Mouse (Mus musculus) fat pad, adult 2 months (tissue): ENCODE data around the gene Syne1.

Experiments used
- DNase-seq: peaks from one replicate; pipeline ENCODE4 v3.0.0-alpha.2; 2011; ENCODE audit warnings: low read depth, low spot score; ENCODE audit errors: extremely low read depth

The Syne1 gene

GRCm38 (mm10) chr10:5207905-5208641, 343.2 kb downstream of the Syne1 start:
- no peak for DNase-seq

DNA sequence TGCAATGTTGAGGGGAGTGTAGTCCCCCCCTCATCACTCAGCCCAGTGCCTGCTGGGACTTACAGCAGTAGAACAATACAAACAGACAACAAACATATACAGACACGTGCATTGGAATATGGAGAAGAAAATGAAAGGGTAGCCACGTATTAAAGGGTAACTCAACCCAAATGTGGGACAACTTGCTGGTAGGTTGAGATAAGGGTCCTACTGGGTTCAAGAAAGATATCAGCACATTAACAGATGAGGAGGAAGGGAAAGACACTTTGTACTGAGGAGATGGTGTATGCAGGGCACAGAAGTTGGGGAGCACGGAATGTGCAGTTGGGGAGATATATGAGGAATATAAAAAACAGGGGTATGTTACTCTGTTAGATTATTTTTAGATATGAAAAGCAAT, 345.3 kb downstream of the Syne1 start:
- DNase-seq: no peak

DNA sequence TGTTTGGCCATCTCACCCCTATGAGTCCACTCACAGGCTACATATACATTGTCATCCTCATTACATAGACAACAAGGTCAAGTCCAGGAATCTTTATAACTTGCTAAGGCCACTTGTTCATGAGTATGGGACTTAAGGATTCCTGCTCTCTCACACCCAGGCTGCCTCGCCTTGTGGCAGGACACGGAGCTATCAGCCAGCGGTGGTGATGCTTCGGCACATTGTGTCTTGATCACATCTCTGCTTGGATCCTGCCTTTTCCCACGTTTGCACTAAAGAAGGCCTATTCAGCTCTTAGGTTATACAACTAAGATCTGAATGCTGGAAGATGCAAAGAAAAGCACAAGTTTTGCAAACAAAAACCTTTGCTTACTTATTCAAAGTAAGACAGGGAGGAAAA, 345.7 kb downstream of the Syne1 start:
- DNase-seq: no peak

DNA sequence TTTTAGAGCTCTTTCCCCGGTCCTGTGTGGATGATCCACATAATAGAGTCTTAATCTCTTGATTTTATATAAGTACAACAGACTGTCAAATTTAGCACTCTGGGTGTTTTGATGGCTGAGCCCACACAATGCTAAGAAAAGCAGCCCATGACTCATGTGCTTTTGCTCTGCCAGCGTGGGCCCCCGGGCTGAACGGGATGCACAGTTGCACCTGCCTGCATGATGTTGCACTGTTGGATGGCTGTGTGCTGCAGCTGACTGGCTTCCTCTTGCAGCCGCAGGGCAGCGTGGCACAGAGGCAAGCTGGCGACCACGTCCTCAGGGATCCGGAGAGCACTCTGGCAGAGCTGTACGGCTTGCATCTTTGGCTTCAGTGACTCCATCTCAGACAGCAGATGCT, 347.4 kb downstream of the Syne1 start:
- no peak for DNase-seq

- no peak for DNase-seq
These were observed 353.9 kb downstream of the Syne1 start for GRCm38 (mm10) chr10:5197356-5197755.

DNA sequence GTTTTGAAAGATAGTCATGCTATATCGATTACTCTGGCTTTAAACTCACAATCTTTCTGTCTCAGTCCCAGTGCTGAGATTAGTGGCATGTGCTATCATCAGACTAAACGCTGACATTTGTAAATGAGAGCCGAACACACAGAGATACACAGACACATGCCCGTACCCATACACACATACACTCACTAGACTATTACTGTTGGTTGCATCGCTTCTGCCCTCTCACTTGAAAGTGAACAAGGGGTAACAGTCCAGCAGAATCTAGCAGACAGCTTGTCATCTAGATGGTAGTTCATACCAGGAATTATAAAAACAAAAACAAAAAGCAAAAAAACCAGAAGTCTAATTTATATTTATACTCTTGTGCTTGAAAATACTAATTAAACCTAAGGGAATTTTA, 355.0 kb downstream of the Syne1 start:
- DNase-seq: no peak

DNA sequence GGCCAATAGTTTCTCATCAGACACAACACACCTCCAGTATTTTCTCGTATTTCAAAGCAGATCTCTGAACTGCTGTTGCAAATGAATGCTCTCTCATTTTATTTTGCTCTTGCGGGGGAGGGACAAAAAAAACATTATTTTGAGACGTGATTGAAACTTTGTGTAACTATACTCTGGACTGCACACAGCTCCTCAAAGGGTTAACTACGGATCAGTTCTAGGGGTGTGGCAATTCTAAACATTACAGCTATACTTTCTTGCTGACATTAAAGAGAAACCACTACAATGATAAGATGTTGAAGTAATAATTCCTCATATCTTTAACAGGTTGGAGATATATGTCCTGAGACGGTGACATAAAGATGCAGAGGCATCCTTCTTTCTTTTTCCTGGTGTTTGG, 356.0 kb downstream of the Syne1 start:
- no peak for DNase-seq

DNA sequence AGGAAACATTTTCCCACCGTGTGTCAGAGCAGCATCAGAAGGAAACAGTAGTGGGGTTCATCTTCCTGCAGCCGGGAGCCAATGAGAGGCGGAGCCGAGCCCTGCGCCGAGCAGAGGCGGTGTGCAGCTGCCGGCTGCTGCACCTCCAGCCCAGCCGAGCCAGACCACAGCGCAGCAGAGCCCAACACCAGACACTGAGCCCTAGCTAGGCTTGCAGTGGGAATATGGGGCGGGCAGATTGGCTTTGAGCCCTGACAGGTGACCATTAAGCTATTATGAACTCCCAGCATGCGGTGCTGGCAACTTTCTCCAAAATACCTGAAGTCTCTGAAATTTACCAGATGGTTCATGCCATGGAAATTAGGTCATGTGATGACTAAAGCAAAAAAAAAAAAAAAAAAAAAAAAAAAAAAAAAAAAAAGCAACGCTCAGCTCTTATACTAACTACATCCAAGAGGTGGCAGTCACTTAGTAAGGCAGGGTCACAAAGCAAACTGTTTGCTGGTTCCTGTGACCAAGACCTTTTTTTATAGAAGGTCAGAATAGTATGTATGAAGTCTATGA, 356.5 kb downstream of the Syne1 start:
- DNase-seq: no peak

DNA sequence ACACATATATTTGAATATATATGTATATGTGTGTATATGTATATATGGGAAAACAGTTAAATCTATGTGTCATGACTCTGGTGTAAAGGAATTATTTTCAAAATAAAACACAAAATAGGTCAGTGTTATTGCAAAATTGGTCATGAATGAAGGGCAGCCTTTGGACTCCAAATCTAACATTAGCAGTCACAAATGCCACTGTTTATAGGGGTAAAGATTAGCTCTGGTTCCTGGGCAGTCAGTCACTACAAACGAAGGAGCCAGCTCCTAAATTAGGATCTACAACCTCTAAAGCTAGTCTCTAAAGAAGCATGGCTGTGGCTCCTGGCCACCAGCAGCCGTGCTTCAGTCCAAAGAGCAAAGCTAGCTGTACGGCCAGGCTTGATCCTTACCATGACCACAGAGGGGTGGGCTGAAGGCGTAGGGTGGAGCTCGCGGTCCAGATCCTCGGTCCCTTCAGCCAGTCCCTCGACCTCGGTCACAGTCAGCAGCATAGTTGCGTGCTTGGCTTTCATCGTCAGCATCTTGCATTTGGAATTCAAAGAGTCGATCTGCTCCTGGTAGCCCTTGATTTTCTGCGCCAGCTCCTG, 357.1 kb downstream of the Syne1 start:
- no peak for DNase-seq

- no peak for DNase-seq
These were observed 358.3 kb downstream of the Syne1 start for GRCm38 (mm10) chr10:5192861-5193490.

DNA sequence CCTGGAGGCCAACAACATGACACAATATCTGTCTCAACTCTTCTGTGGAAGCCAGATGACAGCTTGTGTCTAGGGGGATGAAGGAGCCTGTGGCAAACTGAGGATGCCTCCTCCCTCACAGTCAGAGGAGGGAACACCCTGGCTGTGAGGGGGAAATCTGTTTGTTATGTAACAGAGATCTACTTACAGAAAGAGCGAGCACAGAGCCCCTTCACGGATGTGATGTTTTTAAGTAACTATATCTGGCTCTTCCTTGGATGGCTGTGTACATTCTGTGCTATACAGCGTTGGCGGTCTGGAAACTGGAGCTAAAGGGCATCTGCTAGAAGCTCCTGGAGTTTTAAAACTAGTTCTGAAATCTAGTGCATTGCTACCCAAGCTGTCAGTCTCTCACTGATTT, 360.5 kb downstream of the Syne1 start:
- DNase-seq: no peak

GRCm38 (mm10) chr10:5188890-5189289, 362.4 kb downstream of the Syne1 start:
- DNase-seq: no peak

- no peak for DNase-seq
These were observed 365.9 kb downstream of the Syne1 start for GRCm38 (mm10) chr10:5185156-5186083.

- DNase-seq: no peak
These were observed 369.5 kb downstream of the Syne1 start for GRCm38 (mm10) chr10:5181771-5182176.

- DNase-seq: no peak
These were observed 371.4 kb downstream of the Syne1 start for GRCm38 (mm10) chr10:5179891-5180290.

DNA sequence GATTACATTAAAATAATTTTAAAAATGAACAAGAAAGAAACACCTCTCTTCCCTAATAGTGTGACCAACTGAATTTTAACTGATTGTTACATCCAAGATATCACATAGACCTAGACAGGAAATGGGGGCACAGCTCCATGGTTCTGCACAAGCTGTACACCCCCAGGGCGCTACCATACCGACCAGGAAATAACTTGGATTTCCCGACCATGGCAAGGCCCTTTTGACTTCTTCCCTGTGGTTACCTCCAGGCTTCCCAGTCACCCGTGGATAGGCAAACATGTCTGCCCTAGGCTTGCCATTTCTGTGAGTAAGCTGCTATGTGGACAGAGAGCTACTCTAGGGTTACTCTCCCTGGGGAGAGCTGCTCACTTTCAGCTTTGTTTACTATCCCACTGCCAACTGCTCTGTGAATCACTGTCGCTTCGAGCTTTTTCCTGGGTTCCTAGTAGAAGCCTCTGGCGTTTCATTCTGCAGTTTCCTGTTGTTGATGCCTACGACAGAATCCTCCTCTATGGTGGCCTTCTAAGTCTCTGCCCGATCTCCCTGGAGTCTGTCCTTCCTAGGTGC, 373.8 kb downstream of the Syne1 start:
- DNase-seq: no peak

DNA sequence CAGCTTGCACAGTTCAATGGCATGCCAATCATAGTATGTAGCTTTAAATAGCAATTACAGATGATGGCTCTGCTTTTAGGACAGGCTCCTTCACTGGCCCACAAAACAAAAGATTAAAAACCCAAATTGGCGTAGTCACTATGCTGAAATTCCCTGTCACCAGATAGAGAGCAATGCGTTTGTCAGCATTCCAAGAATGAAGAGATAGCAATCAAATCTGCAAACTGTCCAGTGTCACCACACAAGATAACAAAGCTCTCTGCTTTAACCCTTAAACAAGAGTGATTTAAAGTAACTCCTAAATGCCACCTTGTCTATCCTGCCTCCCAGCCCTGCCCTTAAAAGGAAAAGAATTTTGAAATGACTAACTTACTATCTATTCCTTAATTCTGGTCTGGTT, 374.9 kb downstream of the Syne1 start:
- no peak for DNase-seq

DNA sequence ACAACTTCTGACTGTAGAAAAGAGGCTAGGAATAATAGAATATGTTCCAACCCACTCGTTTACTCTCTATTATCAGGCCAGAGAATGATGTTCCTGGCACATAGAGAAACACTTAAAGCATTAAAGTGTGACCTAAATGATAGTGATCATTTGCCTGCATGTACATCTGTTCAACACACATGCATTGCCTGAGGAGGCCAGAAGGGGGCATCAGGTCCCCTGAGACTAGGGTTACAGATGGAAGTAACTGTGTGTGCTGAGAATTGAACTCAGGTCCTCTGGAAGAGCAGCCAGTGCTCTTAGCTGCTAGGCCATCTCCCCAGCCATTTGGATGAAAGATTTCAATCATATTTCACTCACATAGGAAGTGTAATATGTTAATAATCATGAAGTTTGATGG, 380.9 kb downstream of the Syne1 start:
- DNase-seq: no peak

- DNase-seq: no peak
These were observed 383.8 kb downstream of the Syne1 start for GRCm38 (mm10) chr10:5167481-5167880.

DNA sequence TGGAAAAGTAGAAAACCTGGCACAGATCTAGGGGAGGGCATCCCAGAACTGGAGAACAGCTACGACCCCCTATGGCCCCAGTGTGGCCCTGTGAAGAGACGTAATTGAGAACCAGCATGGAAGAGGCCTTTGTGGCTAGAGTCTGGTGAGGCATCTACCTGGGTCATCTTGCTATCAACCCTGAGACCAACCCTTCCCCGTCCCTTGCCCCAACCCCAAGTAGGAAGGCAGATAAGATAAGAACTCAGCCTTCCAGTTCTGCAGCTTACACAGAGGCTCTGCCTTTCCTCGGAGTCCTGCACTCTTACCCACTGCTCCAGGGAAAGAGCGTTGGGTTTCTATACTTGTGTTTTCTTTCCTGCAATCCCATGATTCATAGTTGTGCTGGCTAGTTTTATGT, 385.8 kb downstream of the Syne1 start:
- DNase-seq: no peak

- DNase-seq: no peak
These were observed 387.5 kb downstream of the Syne1 start for GRCm38 (mm10) chr10:5163770-5164169.
